Mouse (Mus musculus): Measurements from ENCODE around the gene Rnf144b.

GRCm38 (mm10) chr13:47238131-47238530 is 115.7 kb downstream of the Rnf144b start:
- TF ChIP-seq POLR2A (IDR thresholded peaks at IDR 0.05; ENCODE audit: borderline replicate concordance, extremely low read depth, insufficient read depth, insufficient read length, poor library complexity, severe bottlenecking) (no peak), CTCF (IDR thresholded peaks at IDR 0.05; ENCODE audit: borderline replicate concordance, extremely low read depth, insufficient read depth, insufficient read length) (no peak)

Measured in brain, embryonic 14.5 days (tissue).